Mouse (Mus musculus) stomach, postnatal 0 days (tissue): ENCODE measurements around the gene Ffar2.

Experiments
- CTCF ChIP-seq: IDR thresholded peaks from 2 replicates; pipeline ENCODE4 v1.5.1; 2016; ENCODE audit warnings: antibody characterized with exemption, low read depth, mild to moderate bottlenecking, moderate library complexity
- EP300 ChIP-seq: optimal IDR thresholded peaks from 2 replicates; pipeline ENCODE3; 2016; ENCODE audit warnings: antibody characterized with exemption

GRCm38 (mm10) chr7:30776104-30776503 is 47.5 kb downstream of the Ffar2 start:
- no peak for TF ChIP-seq CTCF
- no peak for TF ChIP-seq EP300
